Mouse (Mus musculus) testis, adult 10 weeks (tissue): Measurements from ENCODE around the gene Nova2. TPM values are rescaled to one million over a fixed set of nuclear protein-coding genes. Genes with fewer than 3 reads are reported as not detected.

Experiments used
- polyA plus RNA-seq: library from polyadenylated mRNA; stranded (reverse); fragments of 350-450 nt; fragmentation: Illumina TruSeq; extraction: RNeasy Lipid Tissue Mini Kit (QIAGEN cat#74804); gene quantifications from one replicate; pipeline ENCODE4 v1.2.3, GENCODE M21; 2014; ENCODE audit warnings: low read depth, low replicate concordance

The Nova2 gene
- polyA plus RNA-seq, result 0.66 TPM

GRCm38 (mm10) chr7:18925162-18925938 is at the start of gene Nova2:
TSS of gene Nova2 (plus strand) at chr7:18925888.

GRCm38 (mm10) chr7:18910241-18910831 is 15.4 kb upstream of the Nova2 start, which contains the start of gene Ccdc61:
TSS of gene Ccdc61 (minus strand) at chr7:18910415.

DNA sequence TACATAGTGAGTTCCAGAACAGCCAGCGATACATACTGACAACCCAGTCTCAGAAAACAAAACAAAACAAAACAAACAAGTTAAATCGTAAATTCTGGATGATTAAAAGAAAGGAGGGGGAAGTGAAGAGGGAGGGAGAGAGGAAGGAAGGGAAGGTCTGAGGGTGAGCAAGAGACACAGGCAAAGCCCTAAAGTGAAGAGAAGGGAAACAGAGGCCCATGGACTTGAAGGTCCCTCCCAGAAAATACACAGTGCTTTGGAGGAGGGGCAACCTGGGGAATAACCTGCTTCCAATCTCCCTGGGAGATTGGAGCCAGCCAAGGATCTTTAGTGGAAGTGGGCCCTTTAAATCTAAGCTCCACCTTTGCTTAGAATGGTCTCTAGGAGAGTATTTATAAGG is 61.4 kb downstream of the Nova2 start, which contains the start of gene Nanos2:
Gene Nanos2 (plus strand): TSS at position 301 of the 400 bp plus-strand sequence.

DNA sequence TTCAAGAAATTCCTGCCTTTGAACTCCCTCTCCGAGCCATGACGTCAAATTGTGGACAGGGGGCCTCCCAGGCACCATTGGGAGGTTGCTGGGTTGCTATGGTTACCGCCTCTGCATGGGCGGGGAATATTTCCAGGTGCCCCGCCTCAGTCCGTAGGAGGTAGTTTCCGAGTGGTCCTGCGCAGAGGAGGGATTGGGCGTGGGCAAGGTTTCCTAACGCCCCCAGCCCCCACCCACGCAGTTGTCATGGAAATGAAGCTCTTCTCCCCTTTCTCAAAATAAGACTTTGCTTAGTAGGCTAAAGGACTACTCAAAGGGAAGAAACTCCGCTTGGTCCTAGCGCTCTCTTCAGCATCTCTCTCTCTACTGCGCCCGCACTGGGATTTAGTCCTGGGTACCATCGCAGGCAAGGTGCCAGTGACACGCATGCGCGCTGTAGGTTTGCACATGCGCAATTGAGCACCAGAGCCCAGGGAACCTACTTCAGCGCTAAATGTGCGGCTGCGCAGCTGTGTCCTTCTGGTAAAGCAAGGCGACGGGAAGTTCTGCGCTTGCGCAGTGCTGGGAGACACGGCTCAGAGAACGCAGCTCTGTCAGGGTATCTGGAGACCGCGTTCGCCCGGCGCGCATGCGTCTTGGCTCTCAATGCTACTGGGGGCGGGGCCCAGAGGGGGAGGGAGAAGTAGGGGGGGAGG is 65.1 kb downstream of the Nova2 start, which contains the start of gene Mypop:
Gene Mypop (plus strand): TSS at position 645 of the 695 bp plus-strand sequence.

GRCm38 (mm10) chr7:19003902-19004630 is 78.4 kb downstream of the Nova2 start, which contains the start of gene Irf2bp1:
TSS of gene Irf2bp1 (plus strand) at chr7:19004044.

Other genes with a start within 250 kb of the Nova2 start
- not detected for gene Psg20, start 239.7 kb upstream of the Nova2 start, polyA plus RNA-seq
- 0.14 TPM for gene Psg22, start 207.8 kb upstream of the Nova2 start, polyA plus RNA-seq
- gene Psg19, start 127.4 kb upstream of the Nova2 start, polyA plus RNA-seq, result 3.5 TPM
- 1.5 TPM for gene Psg17, start 104.3 kb upstream of the Nova2 start, polyA plus RNA-seq
- gene Mill2, start 85.9 kb upstream of the Nova2 start, polyA plus RNA-seq, result 1.1 TPM
- gene Pglyrp1, start 54.6 kb upstream of the Nova2 start, polyA plus RNA-seq, result not detected
- gene Ccdc61, start 15.5 kb upstream of the Nova2 start, polyA plus RNA-seq, result 2.5 TPM
- not detected for gene Nanos2, start 61.5 kb downstream of the Nova2 start, polyA plus RNA-seq
- gene Mypop, start 65.4 kb downstream of the Nova2 start, polyA plus RNA-seq, result 1.3 TPM
- 0.39 TPM for gene Irf2bp1, start 78.2 kb downstream of the Nova2 start, polyA plus RNA-seq
- gene Foxa3, start 97.7 kb downstream of the Nova2 start, polyA plus RNA-seq, result 0.42 TPM
- 12.0 TPM for gene Sympk, start 98.5 kb downstream of the Nova2 start, polyA plus RNA-seq
- 9.7 TPM for gene Rsph6a, start 128.8 kb downstream of the Nova2 start, polyA plus RNA-seq
- gene Dmwd, start 150.3 kb downstream of the Nova2 start, polyA plus RNA-seq, result 2.8 TPM
- 2.4 TPM for gene Dmpk, start 158.0 kb downstream of the Nova2 start, polyA plus RNA-seq
- gene Six5, start 168.7 kb downstream of the Nova2 start, polyA plus RNA-seq, result 0.25 TPM
- 5.8 TPM for gene Gm4969, start 192.5 kb downstream of the Nova2 start, polyA plus RNA-seq
- 0.88 TPM for gene Fbxo46, start 194.0 kb downstream of the Nova2 start, polyA plus RNA-seq
- 3.1 TPM for gene Qpctl, start 223.4 kb downstream of the Nova2 start, polyA plus RNA-seq
- 5.1 TPM for gene Snrpd2, start 223.8 kb downstream of the Nova2 start, polyA plus RNA-seq
- 3.4 TPM for gene Gipr, start 240.2 kb downstream of the Nova2 start, polyA plus RNA-seq